ENCODE assay signal across 33 mouse cellular contexts in genomic region chr11:86647706-86648447, GRCm38 (mm10). TPM values are rescaled to one million over a fixed set of nuclear protein-coding genes. Genes with fewer than 3 reads are reported as not detected.
DNase-seq lines count a peak whose midpoint lies in the region; ATAC-seq and TF ChIP-seq lines count a peak whose summit lies in the region.
"Had no signal": no experiment of that assay in that cellular context is flagged by ENCODE, and none has a peak within 500 bp of the region (broad histone marks: within the 10 kb centered on the region; RNA-seq: fewer than 3 reads in every experiment).

No protein-coding gene starts in this region.

- peaks cover 3% of the 10 kb centered on the region; the same call in 1 of the 2 replicates for H3K36me3 ChIP-seq in lung, embryonic 14.5 days (ENCODE audit: insufficient read depth)
- H3K36me3 ChIP-seq in hindbrain, embryonic 13.5 days = 0 out of 2 replicates have a peak, but pooled peaks cover 6% of the 10 kb centered on the region
- H3K36me3 ChIP-seq: embryonic facial prominence, embryonic 12.5 days had no signal

- no peak for DNase-seq in lung, embryonic 14.5 days
- no peak for DNase-seq in lung, adult 18-20 months
- DNase-seq in brain, embryonic 14.5 days (ENCODE audit: low read depth) = peak; percentile 18
- DNase-seq in adrenal gland, adult 2 months = no peak
- no peak for DNase-seq in ovary, postnatal 36 days (ENCODE audit: low spot score)
- DNase-seq: adrenal gland, postnatal 14 days; B cell, adult 2 months; cerebellum, adult 8-10 months; cerebellum, postnatal 25 days; gastrocnemius, postnatal 25 days; heart, adult 18-20 months; heart, postnatal 10 days; kidney, adult 2 months; kidney, postnatal 4 days; left cerebral cortex, postnatal 4 days; liver, embryonic 13.5 days; lung, adult 2 months; lung, postnatal 36 days; right cerebral cortex, postnatal 4 days; thymus, adult 18-20 months; thymus, postnatal 25 days had no signal

- no peaks in the 10 kb centered on the region for H3K9me3 ChIP-seq in lung, embryonic 14.5 days (ENCODE audit: low read depth, low read length)
- H3K9me3 ChIP-seq in hindbrain, embryonic 13.5 days = no peaks in the 10 kb centered on the region
- H3K9me3 ChIP-seq: embryonic facial prominence, embryonic 12.5 days; forebrain, embryonic 15.5 days; G1E; heart, embryonic 13.5 days; hindbrain, embryonic 10.5 days; intestine, embryonic 15.5 days; liver, embryonic 13.5 days had no signal

- no peaks in the 10 kb centered on the region for H3K4me1 ChIP-seq in lung, embryonic 14.5 days (ENCODE audit: insufficient read depth)
- H3K4me1 ChIP-seq in embryonic fibroblast, embryonic 13.5 days (ENCODE audit: control insufficient read depth, insufficient read depth, low read length) = peaks cover 18% of the 10 kb centered on the region
- H3K4me1 ChIP-seq in hindbrain, embryonic 13.5 days (replicated peaks) = no peaks in the 10 kb centered on the region
- H3K4me1 ChIP-seq: embryonic facial prominence, embryonic 12.5 days; liver, embryonic 13.5 days had no signal

- no peak for ATAC-seq in lung, embryonic 14.5 days (ENCODE audit: insufficient read depth)
- ATAC-seq in hindbrain, embryonic 13.5 days (ENCODE audit: low FRiP score) = no peak
- ATAC-seq: forebrain, embryonic 15.5 days; hindbrain, embryonic 16.5 days; intestine, embryonic 15.5 days; midbrain, embryonic 16.5 days had no signal

- TF ChIP-seq CTCF in lung, embryonic 14.5 days (IDR thresholded peaks at IDR 0.05; ENCODE audit: low read depth) = no peak
- TF ChIP-seq CTCF in brain, embryonic 14.5 days (IDR thresholded peaks at IDR 0.05; ENCODE audit: borderline replicate concordance, extremely low read depth, insufficient read depth, insufficient read length) = no peak
- no peak for TF ChIP-seq CTCF in embryonic fibroblast, embryonic 13.5 days (IDR thresholded peaks at IDR 0.05; ENCODE audit: borderline replicate concordance, insufficient read depth, low read length)

- TF ChIP-seq POLR2A in brain, embryonic 14.5 days (IDR thresholded peaks at IDR 0.05; ENCODE audit: borderline replicate concordance, extremely low read depth, insufficient read depth, insufficient read length, poor library complexity, severe bottlenecking) = no peak
- no peak for TF ChIP-seq POLR2A in embryonic fibroblast, embryonic 13.5 days (IDR thresholded peaks at IDR 0.05; ENCODE audit: low read depth, low read length)

- WGBS in lung, embryonic 14.5 days = 76% methylated on average over 15 of the region's 15 CpGs
- WGBS in hindbrain, embryonic 13.5 days = 81% methylated on average over 15 of the region's 15 CpGs

- H3K27ac ChIP-seq in lung, embryonic 14.5 days (ENCODE audit: low read depth) = peak overlapping the region; percentile 54
- peak overlapping the region; percentile 80 for H3K27ac ChIP-seq in embryonic fibroblast, embryonic 13.5 days (ENCODE audit: insufficient read depth, low read length)
- no peak overlapping the region for H3K27ac ChIP-seq in hindbrain, embryonic 13.5 days
- H3K27ac ChIP-seq: embryonic facial prominence, embryonic 12.5 days; forebrain, embryonic 15.5 days; hindbrain, embryonic 10.5 days; intestine, embryonic 15.5 days; liver, embryonic 13.5 days; stomach, postnatal 0 days had no signal

- no peak overlapping the region for H3K4me2 ChIP-seq in lung, embryonic 14.5 days
- H3K4me2 ChIP-seq in hindbrain, embryonic 13.5 days = no peak overlapping the region
- H3K4me2 ChIP-seq: embryonic facial prominence, embryonic 12.5 days; forebrain, embryonic 15.5 days; heart, embryonic 13.5 days; intestine, embryonic 15.5 days; liver, embryonic 13.5 days; midbrain, embryonic 11.5 days had no signal

- no peak overlapping the region for H3K9ac ChIP-seq in lung, embryonic 14.5 days
- H3K9ac ChIP-seq in hindbrain, embryonic 13.5 days = no peak overlapping the region
- H3K9ac ChIP-seq: embryonic facial prominence, embryonic 12.5 days; forebrain, embryonic 15.5 days; intestine, embryonic 15.5 days; liver, embryonic 13.5 days had no signal

- no peaks in the 10 kb centered on the region for H3K27me3 ChIP-seq in lung, embryonic 14.5 days (ENCODE audit: insufficient read depth, low read length)
- H3K27me3 ChIP-seq in hindbrain, embryonic 13.5 days = no peaks in the 10 kb centered on the region
- H3K27me3 ChIP-seq: embryonic facial prominence, embryonic 12.5 days; forebrain, embryonic 15.5 days; heart, embryonic 13.5 days; intestine, embryonic 15.5 days; liver, embryonic 13.5 days had no signal

- no peak overlapping the region for H3K4me3 ChIP-seq in lung, embryonic 14.5 days (ENCODE audit: low read depth, low read length)
- no peak overlapping the region for H3K4me3 ChIP-seq in embryonic fibroblast, embryonic 13.5 days (ENCODE audit: insufficient read depth, low read length)
- no peak overlapping the region for H3K4me3 ChIP-seq in hindbrain, embryonic 13.5 days
- H3K4me3 ChIP-seq: embryonic facial prominence, embryonic 12.5 days; forebrain, embryonic 15.5 days; heart, embryonic 13.5 days; hindbrain, embryonic 10.5 days; intestine, embryonic 15.5 days; liver, embryonic 13.5 days had no signal

RNA-seq across cellular contexts. Expression of gene Vmp1, which starts 35.8 kb away (rescaled TPM):
- 117 TPM in 2 replicates for polyA plus RNA-seq in lung, embryonic 14.5 days (2014; fragmentation: Nextera tagmentation; extraction: Ambion mirVana)
- polyA plus RNA-seq in brain, embryonic 14.5 days (2012; rRNA removed) = 39.6 and 50.2 TPM in 2 replicates
- 525 and 577 TPM in 2 replicates for polyA plus RNA-seq in embryonic fibroblast, embryonic 13.5 days (2011; ENCODE audit: insufficient read length, low read depth, missing spikeins)
- 100 to 1,000 TPM; 124 to 139 TPM for total RNA-seq in adrenal gland, adult 2 months (2021)
- 12.9 and 18.3 TPM in 2 replicates for polyA plus RNA-seq in adrenal gland, adult 2 months (2012; rRNA removed)
- 106 and 109 TPM in 2 replicates for polyA plus RNA-seq in hindbrain, embryonic 13.5 days (2015; fragmentation: Nextera tagmentation; extraction: Ambion mirVana)

RNA-seq across cellular contexts. Expression of gene Ptrh2, which starts 35.9 kb away (rescaled TPM):
- polyA plus RNA-seq in lung, embryonic 14.5 days (2014; fragmentation: Nextera tagmentation; extraction: Ambion mirVana) = 36.8 and 37.3 TPM in 2 replicates
- 17.5 and 18.9 TPM in 2 replicates for polyA plus RNA-seq in brain, embryonic 14.5 days (2012; rRNA removed)
- 18.3 and 19.1 TPM in 2 replicates for polyA plus RNA-seq in embryonic fibroblast, embryonic 13.5 days (2011; ENCODE audit: insufficient read length, low read depth, missing spikeins)
- total RNA-seq in adrenal gland, adult 2 months (2021) = 10 to 100 TPM; 11.7 to 17.4 TPM
- polyA plus RNA-seq in adrenal gland, adult 2 months (2012; rRNA removed) = 3.0 and 6.2 TPM in 2 replicates
- polyA plus RNA-seq in hindbrain, embryonic 13.5 days (2015; fragmentation: Nextera tagmentation; extraction: Ambion mirVana) = 32.9 and 34.3 TPM in 2 replicates
